Comparison of ENCODE assay signal across 9 mouse cellular contexts in genomic region chr11:72983283-72983682, GRCm38 (mm10). TPM values are rescaled to one million over a fixed set of nuclear protein-coding genes. Genes with fewer than 3 reads are reported as not detected.
DNase-seq lines count a peak whose midpoint lies in the region; TF ChIP-seq lines count a peak whose summit lies in the region.
"Had no signal": no experiment of that assay in that cellular context is flagged by ENCODE, and none has a peak within 500 bp of the region (broad histone marks: within the 10 kb centered on the region; RNA-seq: fewer than 3 reads in every experiment).

No protein-coding gene starts in this region.

- no peaks in the 10 kb centered on the region for H3K4me1 ChIP-seq in testis, adult 2 months (ENCODE audit: control insufficient read depth, insufficient read depth, low read length)
- H3K4me1 ChIP-seq: neural tube, embryonic 13.5 days had no signal

- DNase-seq in kidney, adult 18-20 months = peak; percentile 27
- no peak for DNase-seq in kidney, adult 9 months
- no peak for DNase-seq in testis, postnatal 10 days (ENCODE audit: low spot score)
- peak; percentile 37 for DNase-seq in induced T-regulatory cell, adult 2 months (ENCODE audit: low read depth)
- DNase-seq in thymus, postnatal 4 days = peak; percentile 64
- DNase-seq in MN1 (ENCODE audit: low spot score) = no peak
- DNase-seq: right cerebral cortex, postnatal 25 days had no signal

- no peaks in the 10 kb centered on the region for H3K36me3 ChIP-seq in testis, adult 2 months (ENCODE audit: control insufficient read depth, insufficient read depth, low read length)
- H3K36me3 ChIP-seq: neural tube, embryonic 13.5 days had no signal

- no peak overlapping the region for H3K27ac ChIP-seq in testis, adult 2 months (ENCODE audit: control insufficient read depth, insufficient read depth, low read depth, low read length)
- H3K27ac ChIP-seq: neural tube, embryonic 13.5 days had no signal

- TF ChIP-seq CTCF in testis, adult 2 months (IDR thresholded peaks at IDR 0.05; ENCODE audit: control insufficient read depth, insufficient read depth, insufficient replicate concordance, low read depth, low read length) = peak; percentile 40; the same call in 1 of the 2 replicates

- H3K4me3 ChIP-seq in testis, adult 2 months (ENCODE audit: control insufficient read depth, low read depth, low read length) = no peak overlapping the region
- H3K4me3 ChIP-seq: neural tube, embryonic 13.5 days had no signal

- no peaks in the 10 kb centered on the region for H3K27me3 ChIP-seq in testis, adult 2 months (ENCODE audit: control insufficient read depth, insufficient read depth, low read length)
- H3K27me3 ChIP-seq: neural tube, embryonic 13.5 days had no signal

- no peak for TF ChIP-seq POLR2A in testis, adult 2 months (IDR thresholded peaks at IDR 0.05; ENCODE audit: control insufficient read depth, low read depth, low read length)

RNA-seq across cellular contexts. Expression of gene P2rx1, which starts 15.6 kb away (rescaled TPM):
- 0.44 and 6.8 TPM in 2 replicates for polyA plus RNA-seq in testis, adult 2 months (2012; rRNA removed)

RNA-seq across cellular contexts. Expression of gene Atp2a3, which starts 22.3 kb away (rescaled TPM):
- 4.8 and 4.9 TPM in 2 replicates for polyA plus RNA-seq in testis, adult 2 months (2012; rRNA removed)

RNA-seq across cellular contexts. Expression of gene Camkk1, which starts 35.5 kb away (rescaled TPM):
- polyA plus RNA-seq in testis, adult 2 months (2012; rRNA removed) = 0.96 and 1.1 TPM in 2 replicates

Comparison
In these comparisons a context has a peak if more than half of its experiments do, and no peak if none do; other contexts are left out.
1. DNase-seq: peak in kidney, adult 18-20 months (single experiment), induced T-regulatory cell, adult 2 months (single experiment) and thymus, postnatal 4 days (single experiment); none in kidney, adult 9 months (single experiment), testis, postnatal 10 days (single experiment) and MN1 (single experiment).